Mouse (Mus musculus) embryo, embryonic 11 days (tissue): Measurements from ENCODE around the gene Tas2r130.
"Not testable (repeated sequence)": the region's sequence is repeated elsewhere in the genome, so short reads cannot be mapped to it uniquely, and the experiment has no call there.

Experiments used
- DNase-seq: peaks from one replicate; pipeline ENCODE4 v3.0.0-alpha.2; 2015

Gene Tas2r130

DNA sequence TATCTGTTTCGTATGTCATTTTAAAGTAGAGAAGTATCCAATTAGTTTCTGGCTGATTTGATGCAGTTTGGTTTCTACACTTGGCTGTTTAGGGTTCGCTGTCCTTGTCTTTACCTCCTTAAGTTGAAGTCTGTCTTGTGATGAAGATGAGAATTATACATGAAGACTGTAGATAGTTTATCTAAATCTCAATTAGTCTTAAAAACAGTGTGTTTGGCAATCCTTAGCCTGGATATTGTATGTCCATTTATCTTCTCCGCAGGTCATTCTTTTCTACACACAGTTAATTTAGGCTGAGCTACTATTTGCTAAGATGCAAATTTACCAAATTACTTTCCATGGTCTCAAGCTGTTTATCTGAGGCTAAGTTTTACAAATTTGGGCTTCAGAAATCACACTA, at the start of gene Tas2r130:
TSS of gene Tas2r130 (minus strand) at position 101 of the 400 bp plus-strand sequence.
- DNase-seq = no peak

DNA sequence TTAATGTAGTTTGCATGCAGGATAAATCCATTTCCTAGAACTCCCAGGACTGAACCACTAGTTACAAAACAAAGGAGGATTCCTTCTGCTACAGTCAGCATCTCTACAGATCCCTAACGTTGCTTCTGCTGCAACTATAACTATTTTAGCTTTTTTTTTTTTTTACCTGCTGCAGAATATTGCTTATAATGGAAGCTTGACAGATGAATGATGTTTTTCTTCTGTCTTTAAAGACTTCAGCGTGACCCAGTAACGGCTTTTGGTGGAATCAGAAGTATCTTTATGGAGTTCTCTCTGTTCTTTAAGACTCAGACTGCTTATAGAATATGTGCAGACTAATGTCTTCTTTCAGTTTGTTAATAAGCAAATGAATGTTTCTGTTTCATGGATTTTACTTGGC, 48.1 kb upstream of the Tas2r130 start, which contains the start of gene Tas2r106:
TSS of gene Tas2r106 (minus strand) at position 101 of the 400 bp plus-strand sequence.
- DNase-seq = no peak

GRCm38 (mm10) chr6:131660049-131660448, 29.3 kb upstream of the Tas2r130 start, which contains the start of gene Tas2r107:
Gene Tas2r107 (minus strand): TSS chr6:131660149.
- DNase-seq = no peak

DNA sequence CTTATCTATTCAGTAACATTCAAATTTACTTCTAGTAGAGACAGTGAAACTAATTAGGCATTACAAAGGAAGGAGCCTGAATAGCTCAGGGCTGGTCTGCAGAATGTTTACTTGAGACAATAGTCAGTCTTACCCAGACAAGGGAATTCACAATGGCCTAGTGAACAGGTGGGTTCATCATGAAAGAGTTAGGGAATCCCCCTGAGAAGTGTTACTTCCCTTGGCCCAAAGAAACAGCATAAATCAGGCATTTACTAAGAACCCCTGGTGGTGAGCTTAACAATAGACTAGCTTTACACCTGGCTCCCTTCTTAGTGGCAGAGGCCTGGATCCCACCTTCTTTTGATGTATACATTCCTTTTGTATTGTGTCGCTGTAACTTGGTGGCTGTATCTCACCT, 20.8 kb downstream of the Tas2r130 start:
- DNase-seq = not testable (repeated sequence)

- no peak for DNase-seq
Measured at GRCm38 (mm10) chr6:131604821-131605220, 25.9 kb downstream of the Tas2r130 start.
